Mouse (Mus musculus) intestine, embryonic 15.5 days (tissue): ENCODE results near the gene Phf21a. TPM values are rescaled to one million over a fixed set of nuclear protein-coding genes. Genes with fewer than 3 reads are reported as not detected.

ENCODE experiments used
- ATAC-seq: fragments of 200-750 bp; cut with Nextera tagmentation; 2 replicates; pipeline ENCODE4 v1.8.0; 2017; ENCODE audit warnings: moderate TSS enrichment, moderate library complexity
- H3K27ac ChIP-seq: fragments of 300-500 bp; sonication (generic); 2 replicates; pipeline ENCODE4 v1.5.1; 2015; ENCODE audit warnings: mild to moderate bottlenecking, inconsistent platforms
- H3K27me3 ChIP-seq: fragments of 300-500 bp; sonication (generic); replicated peaks from 2 replicates; pipeline ENCODE4 v1.6.1; 2015; ENCODE audit warnings: inconsistent platforms
- H3K36me3 ChIP-seq: fragments of 300-500 bp; sonication (generic); 2 replicates; pipeline ENCODE4 v1.6.1; 2015; ENCODE audit warnings: inconsistent platforms
- H3K4me1 ChIP-seq: fragments of 300-500 bp; sonication (generic); replicated peaks from 2 replicates; pipeline ENCODE4 v1.6.1; 2015; ENCODE audit warnings: inconsistent platforms
- H3K4me2 ChIP-seq: fragments of 300-500 bp; sonication (generic); replicated peaks from 2 replicates; pipeline ENCODE4 v1.6.1; 2015; ENCODE audit warnings: mild to moderate bottlenecking, inconsistent platforms
- H3K4me3 ChIP-seq: fragments of 300-500 bp; sonication (generic); replicated peaks from 2 replicates; pipeline ENCODE4 v1.5.1; 2015; ENCODE audit warnings: inconsistent platforms
- H3K9ac ChIP-seq: fragments of 300-500 bp; sonication (generic); 2 replicates; pipeline ENCODE4 v1.6.1; 2015; ENCODE audit warnings: inconsistent platforms
- H3K9me3 ChIP-seq: fragments of 300-500 bp; sonication (generic); 2 replicates; pipeline ENCODE4 v1.6.1; 2016; ENCODE audit warnings: inconsistent platforms
- WGBS: fragments of 180-500 bp; shearing (Covaris S2); methylation state at CpG from one replicate; pipeline ENCODE4 v1.1.7; 2015; 5-methylcytosine and 5-hydroxymethylcytosine counted together
- polyA plus RNA-seq: library from polyadenylated mRNA; unstranded; fragments of >200 nt; fragmentation: Nextera tagmentation; extraction: Ambion mirVana; gene quantifications from 2 replicates; pipeline ENCODE4 v1.2.1, GENCODE M21; 2015

Phf21a gene
- polyA plus RNA-seq, 1 experiment from 2014 or later: 19.1 TPM

DNA sequence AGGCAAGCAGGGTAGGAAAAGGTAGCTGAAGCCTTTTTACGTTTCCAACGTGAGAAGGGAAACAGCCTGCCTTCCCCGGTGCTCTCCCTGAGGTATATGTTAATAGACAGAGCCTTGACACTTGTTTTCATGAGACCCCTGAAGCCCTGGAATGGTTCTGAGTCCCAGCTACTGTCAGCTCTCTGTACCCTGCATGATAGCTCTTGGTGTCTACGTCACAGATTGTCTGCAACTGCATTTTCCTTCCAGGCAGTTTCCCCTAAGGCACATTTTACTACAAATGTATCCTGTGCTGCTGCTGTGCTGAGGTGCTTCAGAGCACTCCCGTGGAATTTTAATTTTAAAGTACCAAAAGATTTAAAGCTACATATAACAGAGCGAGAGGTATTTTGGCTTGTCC lies 186.5 kb downstream of the Phf21a start:
- ATAC-seq: no peak

DNA sequence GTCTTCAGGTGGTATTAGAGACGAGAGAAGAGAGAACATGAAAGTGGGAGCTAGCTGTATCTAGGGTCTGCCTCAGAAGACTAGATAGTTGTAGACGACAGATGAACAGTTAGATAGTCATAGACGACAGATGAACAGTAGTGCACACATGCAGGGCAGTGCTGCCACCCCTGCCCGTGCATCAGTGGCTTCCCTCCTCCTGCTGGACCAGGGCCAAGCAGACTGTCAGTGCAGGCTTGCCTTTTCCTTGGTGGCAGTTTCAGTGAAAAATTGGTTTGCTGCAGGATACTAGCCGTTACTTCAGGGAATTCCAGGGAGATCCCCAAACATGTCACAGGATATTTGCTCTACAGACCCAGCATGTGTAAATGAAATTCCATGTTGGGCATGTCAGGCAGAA lies 192.7 kb downstream of the Phf21a start:
- Histone ChIP-seq H3K27me3 (no peaks in the 10 kb centered on the region), H3K9ac (no peak overlapping the region), H3K36me3 (no peaks in the 10 kb centered on the region), H3K4me1 (no peaks in the 10 kb centered on the region), H3K4me2 (no peak overlapping the region), H3K27ac (no peak overlapping the region), H3K4me3 (no peak overlapping the region), H3K9me3 (no peaks in the 10 kb centered on the region)
- no peak for ATAC-seq
- 60% methylated on average over 5 of the region's 5 CpGs for WGBS

More for the DNA sequence above, 186.5 kb downstream of the Phf21a start:
- Histone ChIP-seq H3K9me3 (no peaks in the 10 kb centered on the region), H3K27ac (no peak overlapping the region), H3K4me1 (no peaks in the 10 kb centered on the region), H3K4me2 (no peak overlapping the region), H3K27me3 (no peaks in the 10 kb centered on the region), H3K36me3 (no peaks in the 10 kb centered on the region), H3K4me3 (no peak overlapping the region), H3K9ac (no peak overlapping the region)
- 84% methylated on average over 6 of the region's 6 CpGs for WGBS

DNA sequence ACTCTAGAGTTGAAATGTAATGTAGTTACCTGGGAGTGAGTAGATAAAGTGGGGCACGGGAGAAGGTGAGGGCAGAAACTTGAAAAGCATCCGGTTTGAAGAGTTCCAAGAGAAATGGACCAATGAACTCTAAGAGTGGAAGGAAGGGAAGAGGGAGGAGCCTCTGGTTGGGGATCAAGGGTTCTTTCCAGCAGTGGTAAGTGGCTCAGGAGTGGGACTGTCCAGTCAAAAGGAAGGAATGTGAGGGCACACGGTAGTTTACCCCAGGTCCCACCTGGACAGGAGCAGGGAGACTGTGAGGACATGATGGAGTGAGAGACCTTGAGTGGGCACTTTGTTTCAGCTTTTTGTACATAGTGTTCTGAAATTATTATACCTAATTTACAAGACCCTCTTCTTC lies 196.4 kb downstream of the Phf21a start:
- no peaks in the 10 kb centered on the region for H3K27me3 ChIP-seq
- H3K36me3 ChIP-seq: no peaks in the 10 kb centered on the region
- no peak overlapping the region for H3K4me3 ChIP-seq
- H3K4me2 ChIP-seq: no peak overlapping the region
- 69% methylated on average over 3 of the region's 3 CpGs for WGBS
- H3K9me3 ChIP-seq: no peaks in the 10 kb centered on the region
- no peaks in the 10 kb centered on the region for H3K4me1 ChIP-seq
- no peak overlapping the region for H3K27ac ChIP-seq
- H3K9ac ChIP-seq: no peak overlapping the region
- ATAC-seq: no peak

DNA sequence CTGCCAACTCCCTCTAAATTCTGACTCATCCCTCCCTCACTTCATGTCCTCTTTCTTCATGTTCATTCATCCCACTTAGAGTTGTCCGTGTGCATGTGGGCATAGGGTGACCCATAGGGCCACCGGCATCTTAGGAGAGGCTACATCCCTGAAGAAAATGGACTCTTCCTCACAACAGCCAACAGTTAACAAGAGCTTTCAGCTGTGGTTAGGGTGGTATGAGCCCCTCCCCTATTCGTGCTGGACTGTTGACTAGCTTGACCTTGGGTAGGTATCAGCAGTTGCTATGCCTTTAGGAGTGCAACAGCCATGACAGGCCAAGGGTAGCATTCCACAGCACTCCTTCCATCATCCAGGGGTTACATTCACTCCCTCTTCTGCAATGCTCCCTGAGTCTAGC lies 198.6 kb downstream of the Phf21a start:
- H3K9ac ChIP-seq: no peak overlapping the region
- no peaks in the 10 kb centered on the region for H3K4me1 ChIP-seq
- no peak overlapping the region for H3K27ac ChIP-seq
- WGBS: 91% methylated on average over 3 of the region's 3 CpGs
- no peaks in the 10 kb centered on the region for H3K36me3 ChIP-seq
- H3K4me3 ChIP-seq: no peak overlapping the region
- H3K9me3 ChIP-seq: no peaks in the 10 kb centered on the region
- H3K27me3 ChIP-seq: no peaks in the 10 kb centered on the region
- no peak for ATAC-seq
- H3K4me2 ChIP-seq: no peak overlapping the region

DNA sequence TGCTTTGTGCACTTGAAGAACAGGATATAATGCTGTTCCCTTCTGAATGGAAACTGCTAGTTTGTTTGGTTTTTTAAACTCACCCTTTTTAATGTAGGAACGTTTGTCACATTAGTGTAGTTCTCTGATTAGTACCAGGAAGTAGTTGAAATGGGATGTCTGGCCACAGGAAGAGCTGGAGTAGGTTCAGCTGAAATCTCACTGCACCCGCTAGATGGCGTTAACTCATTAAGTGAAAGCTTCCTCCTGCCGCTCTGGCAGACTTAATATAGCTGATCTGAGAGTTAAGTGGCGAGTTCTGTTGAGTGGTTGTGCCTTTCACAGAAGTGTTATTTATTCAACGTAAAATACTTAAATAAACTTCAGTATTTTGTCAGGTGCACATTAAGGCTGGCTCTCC lies 203.5 kb downstream of the Phf21a start:
- no peak for ATAC-seq
- 7% methylated on average over 6 of the region's 6 CpGs for WGBS

DNA sequence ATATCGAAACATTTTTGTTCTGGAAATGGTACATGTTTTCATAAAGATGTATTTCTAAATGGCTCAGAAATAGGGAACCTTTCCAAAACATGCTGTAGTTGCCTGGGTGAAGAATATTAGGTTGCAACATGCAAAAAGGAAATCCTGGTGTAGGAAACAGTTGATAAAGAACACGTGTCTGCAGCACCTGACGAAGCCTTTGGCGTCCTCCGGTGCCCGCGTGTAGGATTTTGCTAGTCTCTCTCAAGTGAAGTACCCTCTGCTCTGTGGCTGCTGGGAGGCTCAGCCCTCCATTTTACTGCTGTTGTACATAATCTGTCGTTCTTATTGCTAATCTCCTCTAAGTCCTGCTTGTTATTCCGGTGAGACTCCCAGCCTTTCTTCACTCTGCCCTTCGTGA lies 207.0 kb downstream of the Phf21a start:
- Histone ChIP-seq H3K4me1 (no peaks in the 10 kb centered on the region), H3K9ac (no peak overlapping the region), H3K4me2 (no peak overlapping the region), H3K9me3 (no peaks in the 10 kb centered on the region), H3K4me3 (no peak overlapping the region), H3K36me3 (no peaks in the 10 kb centered on the region), H3K27me3 (no peaks in the 10 kb centered on the region), H3K27ac (no peak overlapping the region)
- ATAC-seq: no peak
- 70% methylated on average over 10 of the region's 10 CpGs for WGBS

More for the DNA sequence above, 203.5 kb downstream of the Phf21a start:
- Histone ChIP-seq H3K4me2 (no peak overlapping the region), H3K9ac (no peak overlapping the region), H3K27me3 (no peaks in the 10 kb centered on the region), H3K9me3 (no peaks in the 10 kb centered on the region), H3K27ac (no peak overlapping the region), H3K4me3 (no peak overlapping the region), H3K36me3 (no peaks in the 10 kb centered on the region), H3K4me1 (no peaks in the 10 kb centered on the region)

DNA sequence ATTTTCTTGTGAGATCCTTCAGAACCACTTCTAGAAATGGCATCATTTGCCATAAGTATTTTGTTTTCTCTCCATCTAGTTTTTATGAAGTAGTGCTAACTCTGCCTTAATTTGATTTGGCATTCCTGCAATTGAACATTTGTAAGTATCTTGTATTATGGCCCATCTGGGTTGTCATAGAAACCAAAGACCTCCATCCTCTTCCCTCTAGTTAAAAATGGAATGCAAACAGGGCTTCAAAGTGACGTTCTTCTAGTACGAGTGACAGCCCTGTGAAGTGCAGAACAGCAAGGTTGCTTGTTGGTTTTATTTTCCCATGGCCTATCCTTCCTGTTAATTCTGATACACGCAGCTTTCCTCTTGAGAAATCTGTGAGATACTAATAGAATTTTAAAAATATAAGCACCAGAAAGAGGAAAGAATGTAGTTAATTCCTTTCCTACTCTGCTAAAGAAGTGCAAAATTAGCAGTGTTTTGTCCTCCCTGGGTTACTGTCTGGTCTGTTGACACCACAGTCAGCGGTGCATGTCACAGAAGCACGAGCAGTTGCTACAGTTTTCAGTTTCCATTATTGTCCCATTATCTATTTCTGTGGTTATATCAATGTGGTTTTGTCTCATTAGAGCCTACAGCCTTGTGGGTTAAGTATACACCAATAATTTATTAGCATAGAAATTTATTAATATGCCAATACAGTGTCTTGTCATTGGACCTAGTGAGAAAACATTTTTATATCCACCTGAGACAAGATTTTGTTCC lies 209.1 kb downstream of the Phf21a start:
- 69% methylated on average over 5 of the region's 5 CpGs for WGBS
- H3K4me1 ChIP-seq: no peaks in the 10 kb centered on the region
- no peak for ATAC-seq
- no peak overlapping the region for H3K9ac ChIP-seq
- H3K4me3 ChIP-seq: no peak overlapping the region
- H3K9me3 ChIP-seq: no peaks in the 10 kb centered on the region
- no peak overlapping the region for H3K27ac ChIP-seq
- H3K27me3 ChIP-seq: no peaks in the 10 kb centered on the region
- no peaks in the 10 kb centered on the region for H3K36me3 ChIP-seq
- no peak overlapping the region for H3K4me2 ChIP-seq

DNA sequence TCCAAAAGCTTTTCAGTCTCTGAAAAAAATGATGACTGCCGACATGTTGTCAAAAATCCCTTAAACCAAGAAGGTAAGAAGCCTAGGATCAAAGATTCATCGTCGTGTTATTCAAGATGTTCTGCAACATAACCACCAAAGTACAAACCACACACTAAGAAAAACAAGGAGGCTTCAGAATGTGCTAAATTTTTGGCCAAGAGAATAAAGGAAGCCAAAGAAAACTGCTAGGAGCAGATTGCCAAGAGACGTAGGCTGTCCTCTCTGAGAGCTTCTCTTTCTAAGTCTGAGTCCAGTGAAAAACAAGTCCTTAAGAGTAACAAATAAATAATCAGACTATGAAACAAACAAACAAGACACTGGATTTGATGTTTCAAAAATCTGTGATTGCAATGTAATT lies 219.6 kb downstream of the Phf21a start:
- 88% methylated on average over 4 of the region's 4 CpGs for WGBS
- H3K9me3 ChIP-seq: no peaks in the 10 kb centered on the region
- no peak overlapping the region for H3K4me2 ChIP-seq
- H3K4me3 ChIP-seq: no peak overlapping the region
- no peaks in the 10 kb centered on the region for H3K36me3 ChIP-seq
- H3K9ac ChIP-seq: no peak overlapping the region
- no peak for ATAC-seq
- no peaks in the 10 kb centered on the region for H3K4me1 ChIP-seq
- no peaks in the 10 kb centered on the region for H3K27me3 ChIP-seq
- no peak overlapping the region for H3K27ac ChIP-seq

DNA sequence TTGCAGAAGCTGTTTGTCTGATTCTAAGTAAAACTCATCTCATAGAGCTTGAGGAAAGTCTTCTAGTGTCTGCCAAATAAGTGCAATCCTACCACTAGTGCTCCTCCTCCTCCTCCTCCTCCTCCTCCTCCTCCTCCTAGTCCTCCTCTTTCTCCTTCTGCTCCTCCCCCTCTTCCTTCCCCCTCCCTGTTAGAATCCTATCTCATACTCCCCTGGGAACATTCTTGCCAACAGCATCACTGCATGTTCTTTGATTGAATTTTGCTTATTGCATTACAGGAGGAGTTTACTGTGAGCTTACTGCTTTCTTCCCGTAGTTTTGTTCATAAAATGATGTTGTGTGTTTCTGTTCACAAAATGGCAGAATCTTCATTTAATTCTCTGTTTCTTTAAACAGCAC lies 221.1 kb downstream of the Phf21a start:
- Histone ChIP-seq H3K9ac (no peak overlapping the region), H3K4me2 (no peak overlapping the region), H3K4me1 (no peaks in the 10 kb centered on the region), H3K27ac (no peak overlapping the region), H3K36me3 (no peaks in the 10 kb centered on the region), H3K9me3 (no peaks in the 10 kb centered on the region), H3K4me3 (no peak overlapping the region), H3K27me3 (no peaks in the 10 kb centered on the region)
- WGBS: 83% methylated on average over 1 of the region's 1 CpGs
- ATAC-seq: no peak

DNA sequence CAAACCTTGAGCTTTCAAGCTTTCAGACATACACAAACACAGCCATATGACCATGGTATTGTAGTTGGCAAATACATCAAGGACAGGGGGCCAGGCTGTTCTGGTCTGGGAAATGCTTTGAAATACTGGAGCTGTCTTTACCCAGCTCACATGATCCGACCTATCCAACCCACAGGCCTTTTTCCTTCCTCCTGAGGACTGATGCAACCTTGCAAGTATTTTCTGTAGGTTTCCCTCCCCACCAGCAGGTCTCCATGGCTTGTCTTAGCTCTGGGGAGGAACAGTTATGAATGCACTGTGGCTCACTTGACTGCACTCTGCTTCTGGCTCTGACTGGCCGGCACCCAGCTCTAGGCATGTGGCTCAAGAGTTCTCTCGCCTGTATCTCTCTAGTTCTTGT lies 223.7 kb downstream of the Phf21a start:
- Histone ChIP-seq H3K36me3 (no peaks in the 10 kb centered on the region), H3K27me3 (no peaks in the 10 kb centered on the region), H3K4me1 (no peaks in the 10 kb centered on the region), H3K9me3 (no peaks in the 10 kb centered on the region), H3K27ac (no peak overlapping the region), H3K4me2 (no peak overlapping the region), H3K4me3 (no peak overlapping the region), H3K9ac (no peak overlapping the region)
- 83% methylated on average over 3 of the region's 3 CpGs for WGBS
- no peak for ATAC-seq

DNA sequence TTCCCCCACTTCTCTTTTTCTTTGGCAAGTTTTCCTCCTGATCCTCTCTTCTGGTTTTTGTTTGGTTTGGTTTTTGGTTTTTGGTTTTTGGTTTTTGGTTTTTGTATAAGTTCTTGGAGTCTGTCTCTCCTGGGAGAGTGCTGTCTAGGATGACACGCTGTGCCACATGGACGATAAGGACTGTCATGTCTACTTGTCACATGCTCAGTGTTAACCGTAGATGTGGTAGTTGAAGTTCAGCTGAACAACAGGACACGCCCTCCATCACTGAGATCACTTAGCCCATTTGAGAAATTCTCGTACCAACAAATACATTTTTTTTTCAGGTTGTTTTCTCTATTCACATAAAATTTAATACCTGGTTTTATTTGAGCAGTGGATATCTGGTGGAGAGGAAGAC lies 224.3 kb downstream of the Phf21a start:
- no peak for ATAC-seq
- H3K27ac ChIP-seq: no peak overlapping the region
- no peak overlapping the region for H3K9ac ChIP-seq
- no peak overlapping the region for H3K4me3 ChIP-seq
- no peaks in the 10 kb centered on the region for H3K9me3 ChIP-seq
- no peaks in the 10 kb centered on the region for H3K4me1 ChIP-seq
- no peaks in the 10 kb centered on the region for H3K27me3 ChIP-seq
- no peak overlapping the region for H3K4me2 ChIP-seq
- WGBS: 86% methylated on average over 5 of the region's 5 CpGs
- H3K36me3 ChIP-seq: no peaks in the 10 kb centered on the region

DNA sequence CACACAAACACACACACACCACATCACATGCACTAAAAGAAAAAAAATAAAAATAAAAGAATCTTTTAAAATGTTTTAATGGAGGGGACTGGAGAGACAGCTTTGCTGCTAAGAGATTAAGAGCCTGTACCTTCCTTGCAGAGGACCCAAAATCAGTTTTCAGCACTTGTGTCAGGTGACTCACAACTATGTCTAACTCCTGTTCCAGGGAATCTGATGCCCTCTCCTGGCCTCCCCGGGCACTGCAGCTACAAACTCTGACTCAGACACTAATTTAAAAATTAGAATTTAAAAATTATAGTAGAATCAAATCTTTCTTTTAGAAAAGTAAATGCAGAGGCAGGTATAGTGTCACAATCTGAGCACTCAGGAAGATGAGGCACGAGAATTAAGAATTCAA lies 229.8 kb downstream of the Phf21a start:
- H3K27ac ChIP-seq: no peak overlapping the region
- H3K4me3 ChIP-seq: no peak overlapping the region
- no peak for ATAC-seq
- WGBS: 81% methylated on average over 2 of the region's 2 CpGs
- no peaks in the 10 kb centered on the region for H3K4me1 ChIP-seq
- H3K4me2 ChIP-seq: no peak overlapping the region
- no peaks in the 10 kb centered on the region for H3K27me3 ChIP-seq
- H3K36me3 ChIP-seq: peaks cover 3% of the 10 kb centered on the region; the same call in 1 of the 2 replicates
- no peak overlapping the region for H3K9ac ChIP-seq
- no peaks in the 10 kb centered on the region for H3K9me3 ChIP-seq

DNA sequence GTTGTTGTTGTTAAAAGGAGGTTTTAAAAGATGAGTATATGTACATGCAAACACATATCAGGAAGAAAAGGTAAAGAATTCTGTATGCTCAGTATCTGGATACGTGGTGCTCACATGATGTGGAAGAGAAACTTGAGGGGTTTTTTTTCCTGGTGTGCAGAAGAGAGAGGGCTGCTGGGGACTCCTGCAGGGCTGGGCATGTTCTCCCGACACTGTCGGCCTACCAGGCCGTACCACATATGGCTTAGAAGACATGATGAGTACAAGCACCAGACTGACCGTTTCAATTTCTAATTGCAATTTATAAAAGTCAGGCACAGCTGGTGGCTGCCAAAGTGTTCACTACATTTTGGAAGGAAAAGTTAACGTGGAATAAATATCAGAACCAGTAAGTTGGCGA lies 232.8 kb downstream of the Phf21a start:
- Histone ChIP-seq H3K4me1 (no peaks in the 10 kb centered on the region), H3K4me2 (no peak overlapping the region), H3K36me3 (peaks cover 7% of the 10 kb centered on the region; the same call in 1 of the 2 replicates), H3K27me3 (no peaks in the 10 kb centered on the region), H3K9me3 (no peaks in the 10 kb centered on the region), H3K27ac (no peak overlapping the region), H3K9ac (no peak overlapping the region), H3K4me3 (no peak overlapping the region)
- no peak for ATAC-seq
- 90% methylated on average over 7 of the region's 7 CpGs for WGBS
